Mouse (Mus musculus) gastrocnemius, postnatal 25 days (tissue): ENCODE measurements at regions not wholly inside any gene's neighbourhood (a gene's known extent, or its start where the extent isn't known, plus 50 kb on each side); places are given as distances from the start of the nearest gene placed in this dataset.

ENCODE experiments used
- DNase-seq: peaks from one replicate; pipeline ENCODE4 v3.0.0; 2022

- DNase-seq = no peak
Observed at GRCm38 (mm10) chr7:111242646-111243045, 159.8 kb upstream of the Eif4g2 start.

GRCm38 (mm10) chr7:111241538-111241937, 158.7 kb upstream of the Eif4g2 start:
- no peak for DNase-seq

GRCm38 (mm10) chr7:111240234-111240826, 157.5 kb upstream of the Eif4g2 start:
- DNase-seq = no peak

GRCm38 (mm10) chr7:111237819-111238218, 155.0 kb upstream of the Eif4g2 start:
- DNase-seq = no peak

- no peak for DNase-seq
Observed at GRCm38 (mm10) chr7:111230630-111231029, 147.8 kb upstream of the Eif4g2 start.

- DNase-seq = no peak
Observed at GRCm38 (mm10) chr7:111227082-111227481, 144.3 kb upstream of the Eif4g2 start.

- DNase-seq = no peak
Observed at GRCm38 (mm10) chr7:111226026-111226656, 143.3 kb upstream of the Eif4g2 start.

GRCm38 (mm10) chr7:111215586-111215985, 132.8 kb upstream of the Eif4g2 start:
- no peak for DNase-seq

GRCm38 (mm10) chr7:111214226-111214906, 131.5 kb upstream of the Eif4g2 start:
- no peak for DNase-seq

GRCm38 (mm10) chr7:111212188-111212587, 129.4 kb upstream of the Eif4g2 start:
- DNase-seq = no peak

GRCm38 (mm10) chr7:111211641-111212040, 128.8 kb upstream of the Eif4g2 start:
- DNase-seq = no peak

GRCm38 (mm10) chr7:111210282-111210681, 127.5 kb upstream of the Eif4g2 start:
- DNase-seq = no peak

GRCm38 (mm10) chr7:111205876-111206275, 123.0 kb upstream of the Eif4g2 start:
- DNase-seq = no peak

GRCm38 (mm10) chr7:111198608-111199355, 116.0 kb upstream of the Eif4g2 start:
- no peak for DNase-seq

- peak; percentile 37 for DNase-seq
Observed at GRCm38 (mm10) chr7:111191674-111192073, 108.8 kb upstream of the Eif4g2 start.

GRCm38 (mm10) chr7:111191216-111191615, 108.4 kb upstream of the Eif4g2 start:
- no peak for DNase-seq

- DNase-seq = no peak
Observed at GRCm38 (mm10) chr7:111189731-111190130, 106.9 kb upstream of the Eif4g2 start.

GRCm38 (mm10) chr7:111185954-111186353, 103.1 kb upstream of the Eif4g2 start:
- DNase-seq = no peak

GRCm38 (mm10) chr7:111183512-111183911, 100.7 kb upstream of the Eif4g2 start:
- DNase-seq = peak; percentile 18

- DNase-seq = no peak
Observed at GRCm38 (mm10) chr7:111182319-111182718, 99.5 kb upstream of the Eif4g2 start.

- DNase-seq = peak; percentile 27
Observed at GRCm38 (mm10) chr7:111179401-111180271, 96.8 kb upstream of the Eif4g2 start.
